Mouse (Mus musculus): ENCODE data around the gene Kcnn4.

The Kcnn4 gene

DNA sequence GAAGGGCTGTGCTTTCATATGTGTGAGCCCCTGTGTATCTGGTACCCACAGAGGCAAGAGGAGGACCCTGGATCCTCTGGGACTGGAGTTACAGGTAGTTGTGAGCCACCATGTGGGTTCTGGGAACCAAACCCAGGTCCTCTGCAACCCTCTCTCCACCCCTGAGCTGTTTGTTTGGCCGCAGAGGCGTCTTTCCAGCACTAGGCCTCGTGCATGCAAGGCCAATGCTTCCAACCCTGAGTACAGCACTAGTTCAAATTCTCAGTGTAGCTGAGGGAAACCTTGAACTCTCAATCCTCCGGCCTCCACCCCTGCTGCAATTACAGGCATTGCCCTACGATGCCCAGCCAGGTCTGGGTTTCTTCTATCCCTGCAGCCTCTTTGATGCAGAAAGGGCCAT lies 58.7 kb downstream of the Kcnn4 start:
- DNase-seq = no peak

DNA sequence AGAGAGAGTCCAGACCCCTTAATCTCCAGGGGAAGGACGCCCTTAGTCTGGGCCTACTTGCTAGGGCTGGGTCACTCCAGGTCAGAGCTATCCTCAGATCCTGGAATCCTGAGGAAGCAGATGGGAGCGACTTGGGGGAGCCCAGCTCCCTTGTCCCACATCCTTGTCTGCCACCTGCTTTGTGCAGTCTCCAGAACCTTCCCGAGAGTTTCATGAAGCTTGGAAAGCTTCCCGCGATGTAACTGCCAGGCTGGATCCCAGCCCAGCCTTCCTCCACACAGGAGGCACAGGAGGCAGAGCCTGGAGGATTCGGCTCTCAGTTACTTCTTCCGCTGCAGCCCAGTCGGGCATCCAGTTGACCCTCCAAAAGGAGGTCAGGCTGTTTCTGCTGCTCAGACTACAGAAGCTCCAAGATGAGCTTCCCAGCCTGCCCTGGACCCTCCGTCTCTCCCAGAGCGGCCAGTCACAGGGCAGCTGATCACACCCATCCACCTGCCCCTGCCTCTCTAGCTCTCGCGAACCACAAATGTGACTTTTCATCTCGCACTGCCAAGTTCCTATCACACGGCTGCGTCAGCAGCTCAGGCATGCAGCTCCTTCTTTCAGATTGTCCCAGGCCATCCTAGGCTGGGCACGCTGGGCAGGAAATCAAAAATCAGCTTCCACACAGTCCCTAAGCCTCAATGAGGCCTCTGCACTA lies 59.5 kb downstream of the Kcnn4 start:
- DNase-seq = no peak

DNA sequence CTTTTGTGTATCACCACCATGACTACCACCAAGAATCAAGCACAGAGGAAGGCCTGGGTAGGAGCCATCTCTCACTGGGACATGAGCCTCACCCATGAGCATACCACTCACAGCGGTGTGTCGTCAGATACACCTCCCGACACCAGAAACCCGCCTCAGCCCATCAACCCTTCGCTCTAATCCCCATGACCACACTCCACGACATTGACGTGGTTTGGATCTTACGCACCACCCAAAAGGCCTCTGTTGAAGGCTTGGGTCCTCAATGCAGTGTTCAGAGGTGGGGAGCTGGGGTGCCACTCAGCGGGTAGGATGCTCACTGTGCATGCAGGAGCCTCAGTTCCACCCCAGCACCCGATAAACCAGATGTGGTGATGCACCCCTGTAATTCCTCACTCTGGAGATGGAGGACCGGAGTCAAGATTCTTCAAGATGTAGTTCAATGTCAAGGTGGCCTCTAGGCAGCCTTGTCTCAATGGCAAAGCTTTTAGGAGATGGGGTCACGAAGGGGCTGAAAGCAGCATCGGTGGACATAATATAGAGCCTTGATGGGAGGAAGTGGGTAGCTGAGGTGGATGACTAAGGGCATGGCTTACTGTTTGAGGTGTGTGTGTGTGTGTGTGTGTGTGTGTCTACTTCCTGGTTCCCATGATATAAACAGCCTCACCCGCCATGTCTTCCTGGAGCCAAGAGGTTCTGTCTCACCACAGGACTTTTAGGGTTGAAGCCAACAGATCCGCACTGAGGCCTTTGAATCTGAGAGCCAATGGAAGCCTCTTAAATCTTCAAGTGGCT lies 60.7 kb downstream of the Kcnn4 start:
- DNase-seq = no peak

DNA sequence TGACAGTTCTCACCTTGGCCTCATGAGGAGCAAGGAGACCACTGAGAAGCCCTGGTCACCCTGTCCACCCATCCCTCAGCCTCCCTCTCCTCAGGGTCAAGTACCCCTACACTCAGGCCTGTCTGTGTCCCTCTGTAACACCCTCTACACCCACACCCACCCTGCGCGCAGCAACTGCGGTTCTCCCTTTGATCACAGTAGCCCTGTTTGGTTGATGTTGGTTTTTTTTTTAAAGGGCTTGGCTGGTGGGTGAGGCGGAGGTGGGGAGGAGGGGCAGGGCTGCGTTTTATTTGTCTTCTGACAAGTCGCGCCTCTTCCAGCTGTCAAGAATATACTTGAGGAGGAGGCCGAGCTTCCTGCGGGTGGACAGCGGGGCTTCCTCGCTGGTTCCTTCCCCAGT lies 61.6 kb downstream of the Kcnn4 start:
- peak in 1 of 2 experiments; percentile 38 for DNase-seq

DNA sequence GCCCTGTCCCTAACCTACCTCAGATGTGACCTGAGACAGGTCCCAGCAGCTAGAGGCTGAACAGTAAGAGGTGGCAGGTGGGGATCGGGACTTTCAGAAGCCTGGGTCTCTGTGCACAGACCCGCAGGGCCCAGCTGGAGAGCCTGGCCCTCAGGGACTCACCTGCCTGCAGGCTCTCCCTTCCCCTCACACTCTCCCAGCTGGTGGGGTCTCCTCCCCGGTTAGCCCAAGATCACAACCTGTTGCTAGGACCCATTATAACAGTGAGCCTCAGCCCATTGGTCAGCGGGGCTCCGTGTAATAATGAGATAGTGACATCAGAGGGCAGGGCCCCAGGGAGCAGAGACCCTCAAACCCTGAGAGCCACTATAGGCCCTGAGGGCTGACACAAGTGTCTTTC lies 65.2 kb downstream of the Kcnn4 start:
- DNase-seq = no peak

Data from lung, postnatal 4 days (tissue).